9 mouse cellular contexts compared by ENCODE assay signal in genomic region chr19:61225526-61226400, GRCm38 (mm10). TPM values are rescaled to one million over a fixed set of nuclear protein-coding genes. Genes with fewer than 3 reads are reported as not detected.
DNase-seq lines count a peak whose midpoint lies in the region; ATAC-seq and TF ChIP-seq lines count a peak whose summit lies in the region.
"Had no signal": no experiment of that assay in that cellular context is flagged by ENCODE, and none has a peak within 500 bp of the region (broad histone marks: within the 10 kb centered on the region; RNA-seq: fewer than 3 reads in every experiment).

No protein-coding gene starts in this region.

- no peak for TF ChIP-seq POLR2A in testis, adult 2 months (IDR thresholded peaks at IDR 0.05; ENCODE audit: control insufficient read depth, low read depth, low read length)

- peak overlapping the region; percentile 78 for H3K4me3 ChIP-seq in E14TG2a.4 (replicated peaks; ENCODE audit: low read length)
- peak overlapping the region; percentile 45 for H3K4me3 ChIP-seq in forebrain, embryonic 11.5 days (ENCODE audit: low read depth, low read length)
- H3K4me3 ChIP-seq in heart, postnatal 0 days (ENCODE audit: low read depth, low read length): peak overlapping the region; percentile 63
- H3K4me3 ChIP-seq in liver, embryonic 15.5 days (replicated peaks): peak overlapping the region; percentile 59
- H3K4me3 ChIP-seq in neural tube, embryonic 15.5 days (replicated peaks): peak overlapping the region; percentile 65
- peak overlapping the region; percentile 73 for H3K4me3 ChIP-seq in testis, adult 2 months (ENCODE audit: control insufficient read depth, low read depth, low read length)

- peak overlapping the region; percentile 52 for H3K4me2 ChIP-seq in forebrain, embryonic 11.5 days (ENCODE audit: low read depth, low read length, severe bottlenecking)
- H3K4me2 ChIP-seq in heart, postnatal 0 days (ENCODE audit: low read depth, low read length): peak overlapping the region; percentile 62
- peak overlapping the region; percentile 78 for H3K4me2 ChIP-seq in liver, embryonic 15.5 days
- peak overlapping the region; percentile 77 for H3K4me2 ChIP-seq in neural tube, embryonic 15.5 days

- peaks cover 14% of the 10 kb centered on the region for H3K9me3 ChIP-seq in E14TG2a.4 (ENCODE audit: low read length)
- no peaks in the 10 kb centered on the region for H3K9me3 ChIP-seq in forebrain, embryonic 11.5 days (ENCODE audit: control insufficient read depth, low read length)
- 0 out of 2 replicates have a peak, but pooled peaks cover 3% of the 10 kb centered on the region for H3K9me3 ChIP-seq in heart, postnatal 0 days (replicated peaks; ENCODE audit: control insufficient read depth, low read length)
- 0 out of 2 replicates have a peak, but pooled peaks cover 5% of the 10 kb centered on the region for H3K9me3 ChIP-seq in liver, embryonic 15.5 days (replicated peaks)
- H3K9me3 ChIP-seq in neural tube, embryonic 15.5 days (replicated peaks): no peaks in the 10 kb centered on the region

- no peak for TF ChIP-seq EP300 in heart, postnatal 0 days (IDR thresholded peaks at IDR 0.05; ENCODE audit: low read depth)

- DNase-seq in forebrain, embryonic 11.5 days (ENCODE audit: low spot score): peak; percentile 95
- peak; percentile 69 for DNase-seq in heart, postnatal 0 days (ENCODE audit: low spot score)
- DNase-seq in large intestine, adult 2 months (ENCODE audit: low read depth, low spot score): peak; percentile 77

- H3K27me3 ChIP-seq in E14TG2a.4 (ENCODE audit: insufficient read depth, low read length): no peaks in the 10 kb centered on the region
- H3K27me3 ChIP-seq in forebrain, embryonic 11.5 days (ENCODE audit: control insufficient read depth, insufficient read depth, low read length): no peaks in the 10 kb centered on the region
- H3K27me3 ChIP-seq in heart, postnatal 0 days (ENCODE audit: control insufficient read depth, insufficient read depth, low read length): no peaks in the 10 kb centered on the region
- H3K27me3 ChIP-seq in liver, embryonic 15.5 days: peaks cover 5% of the 10 kb centered on the region; the same call in 1 of the 2 replicates
- no peaks in the 10 kb centered on the region; the same call in 1 of the 2 replicates for H3K27me3 ChIP-seq in neural tube, embryonic 15.5 days (replicated peaks)
- H3K27me3 ChIP-seq in testis, adult 2 months (ENCODE audit: control insufficient read depth, insufficient read depth, low read length): no peaks in the 10 kb centered on the region

- 7% methylated on average over 55 of the region's 70 CpGs for WGBS in forebrain, embryonic 11.5 days
- 13% methylated on average over 53 of the region's 70 CpGs for WGBS in heart, postnatal 0 days
- 9% methylated on average over 69 of the region's 70 CpGs for WGBS in large intestine, adult 2 months
- 7% methylated on average over 70 of the region's 70 CpGs for WGBS in liver, embryonic 15.5 days (ENCODE audit: insufficient replicate concordance)
- WGBS in neural tube, embryonic 15.5 days: 8% methylated on average over 69 of the region's 70 CpGs

- TF ChIP-seq CTCF in E14TG2a.4 (conservative IDR thresholded peaks at IDR 0.05; ENCODE audit: low read length): no peak
- TF ChIP-seq CTCF in heart, postnatal 0 days (IDR thresholded peaks at IDR 0.05; ENCODE audit: low read depth): no peak
- no peak for TF ChIP-seq CTCF in testis, adult 2 months (IDR thresholded peaks at IDR 0.05; ENCODE audit: control insufficient read depth, insufficient read depth, insufficient replicate concordance, low read depth, low read length)

- 0 out of 2 replicates have a peak, but pooled peaks cover 2% of the 10 kb centered on the region for H3K4me1 ChIP-seq in E14TG2a.4 (replicated peaks; ENCODE audit: low read depth, low read length)
- H3K4me1 ChIP-seq in forebrain, embryonic 11.5 days (replicated peaks; ENCODE audit: control insufficient read depth, insufficient read depth, low read length): no peaks in the 10 kb centered on the region
- H3K4me1 ChIP-seq in heart, postnatal 0 days (ENCODE audit: control insufficient read depth, insufficient read depth): no peaks in the 10 kb centered on the region
- H3K4me1 ChIP-seq in liver, embryonic 15.5 days (replicated peaks): peaks cover 26% of the 10 kb centered on the region
- 0 out of 2 replicates have a peak, but pooled peaks cover 5% of the 10 kb centered on the region for H3K4me1 ChIP-seq in neural tube, embryonic 15.5 days
- H3K4me1 ChIP-seq in testis, adult 2 months (ENCODE audit: control insufficient read depth, insufficient read depth, low read length): peaks cover 15% of the 10 kb centered on the region

- no peaks in the 10 kb centered on the region for H3K36me3 ChIP-seq in E14TG2a.4 (ENCODE audit: insufficient read depth, low read length)
- no peaks in the 10 kb centered on the region for H3K36me3 ChIP-seq in forebrain, embryonic 11.5 days (ENCODE audit: control insufficient read depth, insufficient read depth, low read length)
- no peaks in the 10 kb centered on the region for H3K36me3 ChIP-seq in heart, postnatal 0 days (replicated peaks; ENCODE audit: control insufficient read depth, insufficient read depth, low read length)
- no peaks in the 10 kb centered on the region for H3K36me3 ChIP-seq in liver, embryonic 15.5 days (replicated peaks)
- no peaks in the 10 kb centered on the region for H3K36me3 ChIP-seq in neural tube, embryonic 15.5 days
- no peaks in the 10 kb centered on the region for H3K36me3 ChIP-seq in testis, adult 2 months (ENCODE audit: control insufficient read depth, insufficient read depth, low read length)

- 0 out of 2 replicates have a peak overlapping the region, but pooled peaks have one; percentile 3 for H3K27ac ChIP-seq in forebrain, embryonic 11.5 days (ENCODE audit: low read depth, low read length)
- peak overlapping the region; percentile 86 for H3K27ac ChIP-seq in heart, postnatal 0 days (ENCODE audit: low read depth)
- peak overlapping the region; percentile 79 for H3K27ac ChIP-seq in liver, embryonic 15.5 days (replicated peaks)
- H3K27ac ChIP-seq in neural tube, embryonic 15.5 days (replicated peaks): peak overlapping the region; percentile 98
- H3K27ac ChIP-seq in testis, adult 2 months (ENCODE audit: control insufficient read depth, insufficient read depth, low read depth, low read length): peak overlapping the region; percentile 62

- H3K9ac ChIP-seq in forebrain, embryonic 11.5 days (ENCODE audit: low read length): peak overlapping the region; percentile 47
- H3K9ac ChIP-seq in heart, postnatal 0 days (replicated peaks; ENCODE audit: low read depth, low read length): no peak overlapping the region
- H3K9ac ChIP-seq in liver, embryonic 15.5 days: no peak overlapping the region
- H3K9ac ChIP-seq in neural tube, embryonic 15.5 days (replicated peaks): peak overlapping the region; percentile 42

- ATAC-seq in cerebellum, adult (ENCODE audit: insufficient number of reproducible peaks, low FRiP score, low TSS enrichment): peak; percentile 46
- ATAC-seq in forebrain, embryonic 11.5 days (replicated peaks; ENCODE audit: low FRiP score): peak; percentile 68
- ATAC-seq in heart, postnatal 0 days (ENCODE audit: insufficient read depth, low read depth): peak; percentile 22
- ATAC-seq in liver, embryonic 15.5 days (ENCODE audit: insufficient read depth): peak; percentile 36
- ATAC-seq in neural tube, embryonic 15.5 days (ENCODE audit: low FRiP score): peak; percentile 68

RNA-seq across cellular contexts. Expression of gene Csf2ra, which starts 2.5 kb away (rescaled TPM):
- 17.9 and 19.2 TPM in 2 replicates for polyA plus RNA-seq in forebrain, embryonic 11.5 days (2014; fragmentation: Nextera tagmentation; extraction: Ambion mirVana)
- 8.0 and 24.5 TPM in 2 replicates for total RNA-seq in heart, postnatal 0 days (2014; rRNA removed; ENCODE audit: low replicate concordance)
- polyA plus RNA-seq in heart, postnatal 0 days (2015; fragmentation: Nextera tagmentation; extraction: Ambion mirVana): 14.9 and 15.5 TPM in 2 replicates
- 78.5 and 126 TPM in 2 replicates for polyA plus RNA-seq in large intestine, adult 2 months (2012; rRNA removed)
- 15.8 and 19.1 TPM in 2 replicates for polyA plus RNA-seq in liver, embryonic 15.5 days (2015; fragmentation: Nextera tagmentation; extraction: Ambion mirVana)
- polyA plus RNA-seq in neural tube, embryonic 15.5 days (2015; fragmentation: Nextera tagmentation; extraction: Ambion mirVana): 83.0 and 85.3 TPM in 2 replicates
- 42.2 and 44.3 TPM in 2 replicates for polyA plus RNA-seq in testis, adult 2 months (2012; rRNA removed)
- total RNA-seq: MEL had no signal

RNA-seq across cellular contexts. Expression of gene Gm6020, which starts 42.1 kb away (rescaled TPM):
- polyA plus RNA-seq in forebrain, embryonic 11.5 days (2014; fragmentation: Nextera tagmentation; extraction: Ambion mirVana): not detected in 2 replicates
- total RNA-seq in heart, postnatal 0 days (2014; rRNA removed; ENCODE audit: low replicate concordance): not detected in 2 replicates
- not detected in 2 replicates for polyA plus RNA-seq in heart, postnatal 0 days (2015; fragmentation: Nextera tagmentation; extraction: Ambion mirVana)
- polyA plus RNA-seq in large intestine, adult 2 months (2012; rRNA removed): not detected in 2 replicates
- polyA plus RNA-seq in liver, embryonic 15.5 days (2015; fragmentation: Nextera tagmentation; extraction: Ambion mirVana): not detected in 2 replicates
- polyA plus RNA-seq in neural tube, embryonic 15.5 days (2015; fragmentation: Nextera tagmentation; extraction: Ambion mirVana): not detected in 2 replicates
- polyA plus RNA-seq in testis, adult 2 months (2012; rRNA removed): not detected in 2 replicates
- total RNA-seq: MEL had no signal

RNA-seq across cellular contexts. Expression of gene Gm7102, which starts 49.7 kb away (rescaled TPM):
- not detected in 2 replicates for polyA plus RNA-seq in forebrain, embryonic 11.5 days (2014; fragmentation: Nextera tagmentation; extraction: Ambion mirVana)
- total RNA-seq in heart, postnatal 0 days (2014; rRNA removed; ENCODE audit: low replicate concordance): 0.77 TPM in 1 of 2 replicates, not detected in the other
- 0.15 TPM in 1 of 2 replicates, not detected in the other for polyA plus RNA-seq in heart, postnatal 0 days (2015; fragmentation: Nextera tagmentation; extraction: Ambion mirVana)
- not detected in 2 replicates for polyA plus RNA-seq in large intestine, adult 2 months (2012; rRNA removed)
- polyA plus RNA-seq in liver, embryonic 15.5 days (2015; fragmentation: Nextera tagmentation; extraction: Ambion mirVana): not detected in 2 replicates
- 0.24 and 0.29 TPM in 2 replicates for polyA plus RNA-seq in neural tube, embryonic 15.5 days (2015; fragmentation: Nextera tagmentation; extraction: Ambion mirVana)
- polyA plus RNA-seq in testis, adult 2 months (2012; rRNA removed): 0.66 and 1.1 TPM in 2 replicates
- total RNA-seq: MEL had no signal

Comparison
In these comparisons a context has a peak if more than half of its experiments do, and no peak if none do; other contexts are left out.
1. Peak in every context shown above with its lines: DNase-seq, ATAC-seq, H3K4me3 ChIP-seq and H3K27ac ChIP-seq.
2. H3K27ac ChIP-seq: peak in every context shown above with its lines; median percentile 98 in neural tube, embryonic 15.5 days; 86 in heart, postnatal 0 days; 79 in liver, embryonic 15.5 days; 62 in testis, adult 2 months; 3 in forebrain, embryonic 11.5 days.
3. H3K9ac ChIP-seq: peak in forebrain, embryonic 11.5 days (single experiment) and neural tube, embryonic 15.5 days (single experiment); none in heart, postnatal 0 days (single experiment) and liver, embryonic 15.5 days (single experiment).